Mouse (Mus musculus): Measurements from ENCODE around the gene Gtf2ird1.
A peak's percentile ranks its signal among the peaks of the same experiment; 100 is the strongest.
"Not testable (repeated sequence)": the region's sequence is repeated elsewhere in the genome, so short reads cannot be mapped to it uniquely, and the experiment has no call there.

Gtf2ird1 gene

GRCm38 (mm10) chr5:134345449-134345848 lies 111.1 kb downstream of the Gtf2ird1 start:
- no peak for DNase-seq (ENCODE audit: low spot score in 2 of 2)

GRCm38 (mm10) chr5:134344076-134344475 lies 112.4 kb downstream of the Gtf2ird1 start:
- DNase-seq (ENCODE audit: low spot score in 2 of 2): no peak

- DNase-seq (ENCODE audit: low spot score in 2 of 2): not testable (repeated sequence)
Observed at GRCm38 (mm10) chr5:134343530-134343929, 113.0 kb downstream of the Gtf2ird1 start.

GRCm38 (mm10) chr5:134342503-134343205 lies 113.9 kb downstream of the Gtf2ird1 start:
- DNase-seq (ENCODE audit: low spot score in 2 of 2): no peak

GRCm38 (mm10) chr5:134341721-134342120 lies 114.8 kb downstream of the Gtf2ird1 start:
- DNase-seq (ENCODE audit: low spot score in 2 of 2): no peak

GRCm38 (mm10) chr5:134341321-134341720 lies 115.2 kb downstream of the Gtf2ird1 start:
- no peak for DNase-seq (ENCODE audit: low spot score in 2 of 2)

- no peak for DNase-seq (ENCODE audit: low spot score in 2 of 2)
Observed at GRCm38 (mm10) chr5:134340101-134340522, 116.4 kb downstream of the Gtf2ird1 start.

- DNase-seq (ENCODE audit: low spot score in 2 of 2): not testable (repeated sequence)
Observed at GRCm38 (mm10) chr5:134337012-134337411, 119.5 kb downstream of the Gtf2ird1 start.

GRCm38 (mm10) chr5:134332743-134333142 lies 123.8 kb downstream of the Gtf2ird1 start:
- no peak for DNase-seq (ENCODE audit: low spot score in 2 of 2)

- DNase-seq (ENCODE audit: low spot score in 2 of 2): no peak
Observed at GRCm38 (mm10) chr5:134330082-134330481, 126.4 kb downstream of the Gtf2ird1 start.

GRCm38 (mm10) chr5:134329311-134329710 lies 127.2 kb downstream of the Gtf2ird1 start:
- DNase-seq (ENCODE audit: low spot score in 2 of 2): no peak

GRCm38 (mm10) chr5:134328482-134329001 lies 128.0 kb downstream of the Gtf2ird1 start:
- no peak for DNase-seq (ENCODE audit: low spot score in 2 of 2)

- no peak for DNase-seq (ENCODE audit: low spot score in 2 of 2)
Observed at GRCm38 (mm10) chr5:134325856-134326566, 130.5 kb downstream of the Gtf2ird1 start.

GRCm38 (mm10) chr5:134323869-134324268 lies 132.6 kb downstream of the Gtf2ird1 start:
- DNase-seq (ENCODE audit: low spot score in 2 of 2): no peak

GRCm38 (mm10) chr5:134323311-134323710 lies 133.2 kb downstream of the Gtf2ird1 start:
- DNase-seq (ENCODE audit: low spot score in 2 of 2): no peak

GRCm38 (mm10) chr5:134322355-134322754 lies 134.2 kb downstream of the Gtf2ird1 start:
- no peak for DNase-seq (ENCODE audit: low spot score in 2 of 2)

- no peak for DNase-seq (ENCODE audit: low spot score in 2 of 2)
Observed at GRCm38 (mm10) chr5:134321699-134322098, 134.8 kb downstream of the Gtf2ird1 start.

GRCm38 (mm10) chr5:134318903-134319302 lies 137.6 kb downstream of the Gtf2ird1 start:
- DNase-seq (ENCODE audit: low spot score in 2 of 2): no peak

- DNase-seq (ENCODE audit: low spot score in 2 of 2): no peak
Observed at GRCm38 (mm10) chr5:134316721-134317120, 139.8 kb downstream of the Gtf2ird1 start.

GRCm38 (mm10) chr5:134315623-134316350 lies 140.7 kb downstream of the Gtf2ird1 start:
- DNase-seq (ENCODE audit: low spot score in 2 of 2): no peak

- peak; percentile 91 to 94 for DNase-seq (ENCODE audit: low spot score in 2 of 2)
Observed at GRCm38 (mm10) chr5:134314688-134315622, 141.6 kb downstream of the Gtf2ird1 start, which contains the start of gene Gtf2i. Gtf2i (minus strand) TSS chr5:134314760.
